Mouse (Mus musculus) spleen, adult 2 months (tissue): ENCODE results near the gene Zmynd8.

Experiments
- CTCF ChIP-seq: fragments of 200-500 bp; IDR thresholded peaks from 2 replicates; pipeline ENCODE4 v1.5.1; 2011; ENCODE audit warnings: mild to moderate bottlenecking, inconsistent platforms; ENCODE audit not compliant: insufficient read depth, insufficient read length, insufficient replicate concordance; ENCODE audit errors: extremely low read depth
- POLR2A ChIP-seq: fragments of 200-500 bp; IDR thresholded peaks from 2 replicates; pipeline ENCODE4 v1.6.1; 2011; ENCODE audit warnings: low read depth, low read length, inconsistent platforms

DNA sequence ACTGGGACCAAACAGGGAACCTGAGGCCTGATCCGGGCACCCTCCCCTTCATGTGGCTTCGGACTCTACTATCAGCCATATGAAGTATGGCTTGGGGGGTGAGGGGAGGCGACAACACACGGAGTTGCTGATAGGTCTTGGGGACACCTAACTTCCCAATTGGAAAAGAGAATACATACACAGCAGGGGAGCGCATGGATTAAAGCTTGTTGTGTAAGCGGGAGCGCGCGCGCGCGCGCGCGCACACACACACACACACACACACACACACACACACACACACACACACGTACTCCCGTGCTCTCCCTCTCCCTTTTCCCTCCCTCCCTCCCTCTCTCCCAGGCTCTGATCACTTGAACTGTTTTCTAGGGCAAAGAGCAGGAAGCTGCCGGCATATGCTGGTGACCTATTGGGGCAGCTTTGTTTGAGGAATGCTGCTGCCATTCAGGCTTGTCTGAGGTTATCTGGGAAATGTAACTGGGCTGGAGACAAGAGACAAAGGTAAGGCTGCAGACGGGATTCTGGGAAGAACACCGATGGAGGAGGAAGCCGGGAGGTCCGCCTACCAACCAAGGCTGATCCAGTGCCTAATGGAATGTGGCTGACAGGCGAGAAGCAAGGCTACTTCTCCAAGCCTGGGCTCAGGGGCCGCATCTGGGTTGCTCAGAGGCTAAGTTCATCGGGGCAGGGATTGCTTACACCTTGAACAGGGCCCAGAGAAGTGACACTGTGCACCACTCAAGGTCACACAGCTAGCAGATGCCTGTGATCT is 11.8 kb downstream of the Zmynd8 start:
- TF ChIP-seq CTCF (no peak), POLR2A (no peak)
